9 mouse cellular contexts compared by ENCODE assay signal in genomic region chr4:151275292-151275691, GRCm38 (mm10).
DNase-seq lines count a peak whose midpoint lies in the region; ATAC-seq lines count a peak whose summit lies in the region.
"Had no signal": no experiment of that assay in that cellular context is flagged by ENCODE, and none has a peak within 500 bp of the region (broad histone marks: within the 10 kb centered on the region; RNA-seq: fewer than 3 reads in every experiment).

No protein-coding gene starts in this region.

- H3K4me2 ChIP-seq in heart, embryonic 14.5 days (ENCODE audit: low read length), result peak overlapping the region; percentile 23
- H3K4me2 ChIP-seq in heart, embryonic 16.5 days (ENCODE audit: low read depth, low read length), result peak overlapping the region; percentile 31; the same call in 1 of the 2 replicates

- 29% methylated on average over 13 of the region's 13 CpGs for WGBS in heart, embryonic 14.5 days
- 33% methylated on average over 13 of the region's 13 CpGs for WGBS in heart, embryonic 16.5 days

- no peak overlapping the region for H3K4me3 ChIP-seq in heart, embryonic 14.5 days (ENCODE audit: control insufficient read depth in 1 of 2, insufficient read depth in 1 of 2, low read depth in 1 of 2, low read length in 2 of 2)
- H3K4me3 ChIP-seq in heart, embryonic 16.5 days (ENCODE audit: low read length), result no peak overlapping the region

- intact Hi-C loops in heart, postnatal 25 days (cut with DNase I), result no loop called here
- intact Hi-C loops in left cerebral cortex, postnatal 25 days (cut with DNase I), result no loop called here

- H3K9ac ChIP-seq in heart, embryonic 14.5 days (ENCODE audit: low read length), result no peak overlapping the region
- H3K9ac ChIP-seq in heart, embryonic 16.5 days (ENCODE audit: low read length), result no peak overlapping the region

- H3K36me3 ChIP-seq in heart, embryonic 14.5 days (ENCODE audit: control insufficient read depth, insufficient read depth, low read length), result no peaks in the 10 kb centered on the region
- H3K36me3 ChIP-seq in heart, embryonic 16.5 days (ENCODE audit: control insufficient read depth, insufficient read depth), result no peaks in the 10 kb centered on the region

- no peaks in the 10 kb centered on the region for H3K27me3 ChIP-seq in heart, embryonic 14.5 days (ENCODE audit: control insufficient read depth, insufficient read depth, low read length)
- no peaks in the 10 kb centered on the region for H3K27me3 ChIP-seq in heart, embryonic 16.5 days (ENCODE audit: control insufficient read depth, insufficient read depth, low read length)

- DNase-seq in heart, postnatal 25 days (ENCODE audit: low spot score), result no peak
- DNase-seq in adrenal gland, postnatal 25 days, result peak; percentile 54
- DNase-seq in left cerebral cortex, postnatal 25 days (ENCODE audit: low spot score in 2 of 2), result peak; percentile 75 to 95
- no peak for DNase-seq in gastrocnemius, adult 18-20 months (ENCODE audit: low spot score)
- DNase-seq in thymus, postnatal 4 days, result no peak

- peaks cover 21 to 25% of the 10 kb centered on the region in 2 experiments for H3K4me1 ChIP-seq in heart, embryonic 14.5 days (ENCODE audit: control insufficient read depth in 2 of 2, insufficient read depth in 2 of 2, low read length in 2 of 2)
- H3K4me1 ChIP-seq in heart, embryonic 16.5 days (ENCODE audit: control insufficient read depth, insufficient read depth, low read length), result peaks cover 18% of the 10 kb centered on the region

- no peaks in the 10 kb centered on the region for H3K9me3 ChIP-seq in heart, embryonic 14.5 days (ENCODE audit: control insufficient read depth, low read length)
- H3K9me3 ChIP-seq in heart, embryonic 16.5 days (replicated peaks; ENCODE audit: control insufficient read depth, low read length), result no peaks in the 10 kb centered on the region

- H3K27ac ChIP-seq in heart, embryonic 14.5 days (replicated peaks in 1 of 2; ENCODE audit: control insufficient read depth in 1 of 2, insufficient read depth in 1 of 2, low read depth in 2 of 2, low read length in 2 of 2), result no peak overlapping the region
- no peak overlapping the region for H3K27ac ChIP-seq in heart, embryonic 16.5 days (ENCODE audit: low read length)
- H3K27ac ChIP-seq: macrophage had no signal

- ATAC-seq in heart, embryonic 14.5 days (ENCODE audit: insufficient number of reproducible peaks, insufficient read depth, low FRiP score, low read depth), result no peak
- peak; percentile 76 for ATAC-seq in heart, embryonic 16.5 days (replicated peaks; ENCODE audit: extremely low read depth, insufficient read depth, low FRiP score)
- ATAC-seq in granulocyte monocyte progenitor cell, adult 5-6 weeks (replicated peaks; ENCODE audit: poor library complexity, severe bottlenecking), result no peak

Comparison
In these comparisons a context has a peak if more than half of its experiments do, and no peak if none do; other contexts are left out.
1. DNase-seq: peak in adrenal gland, postnatal 25 days (single experiment) and left cerebral cortex, postnatal 25 days (2 of 2); none in heart, postnatal 25 days (single experiment), gastrocnemius, adult 18-20 months (single experiment) and thymus, postnatal 4 days (single experiment).